Mouse (Mus musculus): ENCODE results near the gene Ctf2. TPM values are rescaled to one million over a fixed set of nuclear protein-coding genes. Genes with fewer than 3 reads are reported as not detected.
"Not testable (repeated sequence)": the region's sequence is repeated elsewhere in the genome, so short reads cannot be mapped to it uniquely, and the experiment has no call there.

Gene Ctf2
- not detected in 2 replicates for polyA plus RNA-seq (2012; rRNA removed)

- DNase-seq (ENCODE audit: extremely low spot score in 1 of 2, low spot score in 1 of 2): not testable (repeated sequence)
These were observed at the start of gene Ctf2 for GRCm38 (mm10) chr7:127732066-127732465. TSS of gene Ctf2 (minus strand) at chr7:127732166.

DNA sequence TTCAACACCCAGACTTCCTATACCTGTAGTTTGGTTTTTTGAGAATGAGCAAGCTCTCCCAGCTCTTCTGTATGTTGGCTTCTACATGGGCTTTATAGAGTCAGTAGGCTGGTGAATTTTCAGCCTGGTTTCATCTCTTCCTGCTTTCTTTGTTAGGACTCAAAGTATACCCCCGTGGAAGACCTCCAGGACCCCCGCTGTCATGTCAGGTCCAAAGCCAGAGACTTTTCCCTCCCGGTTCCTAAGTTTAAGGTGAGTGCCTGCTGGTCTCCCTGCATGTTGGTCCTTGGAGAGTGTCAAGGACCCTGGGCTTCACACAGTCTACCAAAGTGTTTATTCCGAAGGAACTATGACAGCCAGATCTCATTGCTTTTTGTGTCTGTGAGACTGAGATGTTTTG is 46.4 kb upstream of the Ctf2 start:
- DNase-seq (ENCODE audit: extremely low spot score in 1 of 2, low spot score in 1 of 2): no peak

- DNase-seq (ENCODE audit: extremely low spot score in 1 of 2, low spot score in 1 of 2): no peak
These were observed 45.7 kb upstream of the Ctf2 start for GRCm38 (mm10) chr7:127777474-127778266.

GRCm38 (mm10) chr7:127776878-127777473 is 45.0 kb upstream of the Ctf2 start:
- peak; percentile 92 to 97 for DNase-seq (ENCODE audit: extremely low spot score in 1 of 2, low spot score in 1 of 2)

- peak; percentile 79 to 94 for DNase-seq (ENCODE audit: extremely low spot score in 1 of 2, low spot score in 1 of 2)
These were observed 44.5 kb upstream of the Ctf2 start, which contains the start of gene Setd1a for GRCm38 (mm10) chr7:127776426-127776825. TSS of gene Setd1a (plus strand) at chr7:127776670.

GRCm38 (mm10) chr7:127775837-127776236 is 43.9 kb upstream of the Ctf2 start:
- not testable (repeated sequence) for DNase-seq (ENCODE audit: extremely low spot score in 1 of 2, low spot score in 1 of 2)

- DNase-seq (ENCODE audit: extremely low spot score in 1 of 2, low spot score in 1 of 2): peak in 1 of 2 experiments; percentile 71
These were observed 41.9 kb upstream of the Ctf2 start for GRCm38 (mm10) chr7:127773664-127774384.

GRCm38 (mm10) chr7:127772557-127772956 is 40.6 kb upstream of the Ctf2 start:
- no peak for DNase-seq (ENCODE audit: extremely low spot score in 1 of 2, low spot score in 1 of 2)

DNA sequence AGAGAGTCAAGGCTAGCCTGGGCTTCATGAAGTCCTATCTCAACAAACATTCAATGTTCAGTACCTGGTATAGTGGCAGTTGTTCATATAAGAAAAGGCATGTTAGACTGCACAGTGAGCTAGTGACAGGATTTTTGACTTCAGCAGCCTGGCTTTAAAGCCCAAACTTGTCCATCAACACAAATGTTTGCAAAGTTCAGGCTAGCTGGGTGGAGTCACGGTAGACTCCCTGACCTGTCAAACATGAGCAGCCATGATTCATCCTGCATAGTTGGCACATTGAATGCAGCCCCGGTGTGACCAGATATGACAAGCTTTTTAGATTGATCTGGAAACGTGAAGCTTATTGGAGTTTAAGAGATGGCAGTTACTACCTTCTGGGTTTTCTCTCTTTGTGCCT is 40.1 kb upstream of the Ctf2 start:
- no peak for DNase-seq (ENCODE audit: extremely low spot score in 1 of 2, low spot score in 1 of 2)

GRCm38 (mm10) chr7:127771262-127771661 is 39.3 kb upstream of the Ctf2 start:
- peak; percentile 58 to 61 for DNase-seq (ENCODE audit: extremely low spot score in 1 of 2, low spot score in 1 of 2)

DNA sequence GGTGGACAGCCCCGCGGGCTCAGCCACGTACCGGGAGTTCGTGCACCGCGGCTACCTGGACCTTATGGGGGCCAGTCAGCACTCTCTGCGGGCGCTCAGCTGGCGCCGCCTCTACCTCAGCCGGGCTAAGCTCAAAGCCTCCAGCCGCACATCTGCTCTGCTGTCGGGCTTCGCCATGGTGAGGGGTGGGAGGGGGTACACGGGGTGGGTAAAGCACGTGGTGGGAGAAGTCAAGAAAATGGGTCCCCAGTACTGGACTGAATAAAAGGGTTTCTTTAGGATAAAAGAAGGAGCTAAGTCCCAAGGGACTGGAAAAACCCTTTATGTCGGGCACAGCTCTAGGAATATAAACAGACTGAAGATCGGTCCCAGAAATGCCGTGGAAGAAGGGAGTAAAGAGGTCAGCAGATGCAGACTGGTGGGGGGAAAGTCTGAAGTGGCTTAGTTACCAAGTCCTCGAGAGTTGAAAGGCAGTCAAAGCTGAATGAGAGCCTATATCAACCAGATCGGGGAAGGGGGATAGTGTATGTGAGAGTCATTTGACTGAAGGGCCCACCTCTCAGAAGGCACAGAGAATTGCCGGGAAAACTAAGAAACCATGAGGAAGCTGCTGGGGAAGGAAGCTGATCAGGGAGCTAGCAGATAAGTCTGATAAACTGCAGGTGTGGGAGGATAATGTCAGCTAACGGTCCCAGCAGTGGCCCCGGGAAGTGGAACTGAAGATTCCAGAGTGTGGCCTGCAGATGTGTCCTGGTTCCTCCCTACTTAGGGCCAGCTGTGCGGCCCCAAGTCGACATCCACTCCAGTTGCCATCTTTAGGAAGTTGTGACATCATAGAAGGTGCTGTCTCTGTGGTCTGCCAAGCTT is 38.3 kb upstream of the Ctf2 start:
- no peak for DNase-seq (ENCODE audit: extremely low spot score in 1 of 2, low spot score in 1 of 2)

DNA sequence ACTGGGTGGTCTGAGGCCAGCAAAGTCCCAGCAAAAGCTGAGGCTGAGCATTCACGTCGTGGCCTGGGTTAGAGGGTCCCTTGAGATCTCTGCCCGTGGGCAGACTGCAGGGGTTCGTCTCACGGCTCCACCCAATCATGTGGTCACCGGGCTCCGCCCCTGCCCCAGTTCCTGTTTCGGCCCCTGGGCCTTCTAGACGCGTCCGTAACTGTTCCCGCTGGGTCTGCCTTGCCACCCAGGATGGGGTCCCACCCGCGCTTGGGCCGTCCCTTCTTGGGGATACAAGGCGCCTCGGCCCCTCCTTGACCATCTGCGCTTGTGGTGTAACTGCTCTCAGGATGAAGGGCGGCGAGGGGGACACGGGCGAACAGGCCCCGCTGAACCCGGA is 37.7 kb upstream of the Ctf2 start, which contains the start of gene Orai3:
TSS of gene Orai3 (plus strand) at position 165 of the 388 bp plus-strand sequence.
- DNase-seq (ENCODE audit: extremely low spot score in 1 of 2, low spot score in 1 of 2): peak; percentile 79 to 87

- peak; percentile 99 for DNase-seq (ENCODE audit: extremely low spot score in 1 of 2, low spot score in 1 of 2)
These were observed 37.1 kb upstream of the Ctf2 start for GRCm38 (mm10) chr7:127768997-127769593.

DNA sequence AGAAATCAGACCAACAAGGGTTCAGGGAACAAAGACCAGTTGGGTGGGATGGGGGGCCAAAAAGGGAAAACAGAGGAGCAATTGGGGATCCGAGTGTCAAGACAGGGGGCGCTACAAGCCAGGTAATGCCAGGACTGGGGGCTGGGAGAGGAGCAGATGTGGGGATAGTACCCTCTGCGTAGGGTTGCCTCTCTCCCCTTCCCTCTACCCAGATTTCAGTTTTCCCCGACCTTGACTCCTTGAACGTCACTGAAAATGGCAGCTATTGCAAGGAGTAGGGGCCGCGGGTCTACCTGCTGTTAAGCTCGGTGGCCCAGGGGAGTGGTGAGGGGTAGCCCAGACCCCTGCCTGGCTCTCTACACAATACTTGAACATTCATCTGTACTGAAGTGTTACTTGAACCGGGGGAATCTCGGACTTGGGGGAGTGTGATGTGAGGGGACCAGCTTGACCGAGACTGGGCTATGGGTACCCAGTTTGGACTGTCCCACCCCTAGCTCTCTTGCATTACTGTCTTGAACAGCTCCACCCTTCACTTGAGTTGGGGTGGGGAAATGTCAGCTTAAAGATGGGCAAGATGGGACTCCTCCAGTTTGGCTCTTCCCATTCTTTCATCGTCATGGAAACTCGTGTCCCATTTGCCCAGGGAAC is 36.5 kb upstream of the Ctf2 start:
- DNase-seq (ENCODE audit: extremely low spot score in 1 of 2, low spot score in 1 of 2): no peak

DNA sequence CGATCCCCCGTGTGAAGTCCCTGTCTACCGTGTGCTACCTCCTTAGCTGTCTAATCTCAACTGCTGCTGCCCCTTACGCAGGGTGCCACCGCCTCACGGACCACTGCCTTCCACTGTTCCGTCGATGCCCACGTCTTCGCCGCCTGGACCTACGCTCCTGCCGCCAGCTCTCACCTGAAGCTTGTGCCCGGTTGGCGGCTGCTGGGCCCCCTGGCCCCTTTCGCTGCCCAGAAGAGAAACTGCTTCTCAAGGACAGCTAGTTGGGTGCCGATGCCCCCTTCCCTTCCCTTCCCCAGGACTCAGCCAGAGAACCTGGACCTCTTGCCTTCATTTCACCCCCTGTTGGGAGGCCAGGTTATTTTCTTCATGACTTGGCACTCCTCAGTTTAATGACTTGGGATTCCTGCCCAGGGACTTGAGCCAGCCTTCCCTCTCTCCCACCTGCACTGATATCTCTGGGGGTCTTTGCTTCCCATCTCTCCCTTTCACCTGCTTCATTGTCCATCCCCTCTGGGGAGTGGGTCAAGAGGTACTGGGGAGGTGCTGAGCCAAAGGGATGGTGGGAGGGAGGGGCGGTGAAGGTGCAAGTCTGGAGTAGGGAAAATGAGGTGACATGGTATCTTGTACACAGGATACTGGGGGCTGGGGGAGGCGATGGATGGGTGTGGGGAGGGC is 35.8 kb upstream of the Ctf2 start:
- DNase-seq (ENCODE audit: extremely low spot score in 1 of 2, low spot score in 1 of 2): no peak

GRCm38 (mm10) chr7:127766851-127767609 is 35.1 kb upstream of the Ctf2 start:
- DNase-seq (ENCODE audit: extremely low spot score in 1 of 2, low spot score in 1 of 2): no peak

DNA sequence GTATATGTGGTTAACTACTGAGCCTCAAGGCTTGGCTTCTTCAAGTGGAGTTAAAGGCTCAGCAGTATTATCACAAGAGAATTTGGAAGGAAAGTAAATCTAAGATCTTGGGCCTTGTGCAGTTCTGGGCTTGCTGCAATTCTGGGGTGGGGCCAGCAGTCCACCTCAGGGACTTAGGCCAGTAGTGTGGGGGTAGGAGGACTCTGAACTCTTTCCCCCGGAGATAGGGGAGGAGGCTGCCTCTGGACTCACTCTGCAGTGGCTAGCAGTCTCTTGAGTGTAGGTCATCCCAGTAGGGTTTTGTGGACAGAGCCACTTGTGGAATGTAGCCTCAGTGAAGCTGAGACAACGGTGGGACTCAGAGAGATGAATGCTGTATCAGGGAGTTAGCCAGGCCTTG is 33.8 kb upstream of the Ctf2 start:
- DNase-seq (ENCODE audit: extremely low spot score in 1 of 2, low spot score in 1 of 2): no peak

- DNase-seq (ENCODE audit: extremely low spot score in 1 of 2, low spot score in 1 of 2): no peak
These were observed 31.7 kb upstream of the Ctf2 start for GRCm38 (mm10) chr7:127763642-127764041.

All from frontal cortex, adult 2 months (tissue).